Mouse (Mus musculus): ENCODE data around the gene Tbc1d8.

Gene Tbc1d8

DNA sequence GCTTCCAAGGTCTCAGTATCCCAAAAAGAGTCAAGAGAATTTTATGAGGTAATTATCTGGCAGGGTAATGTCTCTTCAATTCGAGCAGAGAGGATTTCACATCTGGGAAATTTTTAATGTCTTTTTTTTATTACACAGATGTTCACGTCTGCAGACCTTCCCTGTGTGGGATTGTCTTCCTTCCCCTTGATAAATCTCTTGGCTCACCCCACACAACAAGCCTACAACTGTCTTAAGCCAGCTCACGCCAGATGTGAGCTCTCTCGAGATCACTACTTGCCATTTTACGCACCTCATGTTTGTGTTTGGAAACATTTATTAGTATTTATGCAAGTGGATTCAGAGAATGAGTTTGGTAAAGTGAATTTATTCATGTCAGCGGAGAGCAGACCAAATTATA, 156.6 kb downstream of the Tbc1d8 start:
- in situ Hi-C loops (cut with MseI, MboI) = no loop called here
